Mouse (Mus musculus): ENCODE results near the gene Mia.

GRCm38 (mm10) chr7:27184964-27185363 is 4.0 kb upstream of the Mia start:
- TF ChIP-seq CTCF (IDR thresholded peaks at IDR 0.05; ENCODE audit: low read depth, low read length), result peak; percentile 48
- TF ChIP-seq POLR2A (IDR thresholded peaks at IDR 0.05; ENCODE audit: borderline replicate concordance, low read depth, low read length), result no peak
